Mouse (Mus musculus): ENCODE data around the gene Opa1.

DNA sequence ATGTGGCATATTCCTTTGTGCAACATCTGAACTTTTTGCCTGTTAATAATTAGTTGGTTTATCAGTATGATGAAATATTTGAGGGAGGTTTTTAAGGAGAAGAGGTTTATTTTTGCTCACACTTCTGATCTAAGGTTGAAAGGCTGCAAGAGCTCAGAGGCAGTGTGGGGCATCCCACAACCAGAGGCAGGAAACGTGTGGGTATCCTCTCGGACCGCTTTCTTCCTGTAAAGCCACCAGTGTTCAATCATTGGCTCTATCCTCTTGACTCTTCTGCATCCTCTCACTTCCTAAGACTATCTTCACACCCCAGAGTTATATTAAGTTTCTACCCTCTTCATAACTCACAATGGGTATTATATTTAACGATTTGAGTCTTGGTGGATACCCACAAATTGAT is 5.1 kb upstream of the Opa1 start:
- TF ChIP-seq POLR2A (IDR thresholded peaks at IDR 0.05; ENCODE audit: control insufficient read depth, extremely low read depth, insufficient read depth, low read length, poor library complexity) (no peak), CTCF (IDR thresholded peaks at IDR 0.05; ENCODE audit: borderline replicate concordance, control insufficient read depth, extremely low read depth, insufficient read depth, low read length, poor library complexity) (no peak)
